In genomic region chr15:85489751-85490150, GRCm38 (mm10) we compare ENCODE assay signal across 35 mouse cellular contexts. TPM values are rescaled to one million over a fixed set of nuclear protein-coding genes. Genes with fewer than 3 reads are reported as not detected.
DNase-seq lines count a peak whose midpoint lies in the region; ATAC-seq and TF ChIP-seq lines count a peak whose summit lies in the region.
"Had no signal": no experiment of that assay in that cellular context is flagged by ENCODE, and none has a peak within 500 bp of the region (broad histone marks: within the 10 kb centered on the region; RNA-seq: fewer than 3 reads in every experiment).

No protein-coding gene starts in this region.

- no peaks in the 10 kb centered on the region for H3K36me3 ChIP-seq in hindbrain, embryonic 10.5 days
- no peaks in the 10 kb centered on the region for H3K36me3 ChIP-seq in hindbrain, embryonic 16.5 days (ENCODE audit: control insufficient read depth, insufficient read depth, low read length)
- no peaks in the 10 kb centered on the region for H3K36me3 ChIP-seq in forebrain, embryonic 13.5 days (ENCODE audit: poor library complexity, severe bottlenecking)
- no peaks in the 10 kb centered on the region for H3K36me3 ChIP-seq in midbrain, embryonic 14.5 days (ENCODE audit: control insufficient read depth, insufficient read depth, low read length)
- H3K36me3 ChIP-seq: embryonic facial prominence, embryonic 13.5 days; G1E; liver, embryonic 12.5 days; neural tube, embryonic 15.5 days had no signal

- H3K27ac ChIP-seq in hindbrain, embryonic 10.5 days = peak overlapping the region; percentile 72
- H3K27ac ChIP-seq in hindbrain, embryonic 16.5 days (ENCODE audit: low read depth, low read length) = no peak overlapping the region
- peak overlapping the region; percentile 88 for H3K27ac ChIP-seq in forebrain, embryonic 13.5 days
- H3K27ac ChIP-seq in midbrain, embryonic 14.5 days (replicated peaks; ENCODE audit: low read depth, low read length) = no peak overlapping the region
- H3K27ac ChIP-seq: embryonic facial prominence, embryonic 13.5 days; hindbrain, embryonic 14.5 days; layer of hippocampus, adult 2 months; left cerebral cortex, adult 2 months; liver, embryonic 12.5 days; neural tube, embryonic 15.5 days; stomach, postnatal 0 days had no signal

- ATAC-seq in hindbrain, embryonic 16.5 days = no peak
- peak; percentile 46 for ATAC-seq in forebrain, embryonic 13.5 days
- ATAC-seq in midbrain, embryonic 14.5 days (ENCODE audit: low FRiP score, low TSS enrichment) = no peak
- ATAC-seq: liver, embryonic 12.5 days; lung, postnatal 0 days had no signal

- H3K4me3 ChIP-seq in hindbrain, embryonic 10.5 days = no peak overlapping the region
- H3K4me3 ChIP-seq in hindbrain, embryonic 16.5 days (ENCODE audit: low read length) = no peak overlapping the region
- H3K4me3 ChIP-seq in forebrain, embryonic 13.5 days = no peak overlapping the region
- H3K4me3 ChIP-seq in midbrain, embryonic 14.5 days (replicated peaks; ENCODE audit: low read depth, low read length) = no peak overlapping the region
- H3K4me3 ChIP-seq: embryonic facial prominence, embryonic 13.5 days; layer of hippocampus, adult 2 months; left cerebral cortex, adult 2 months; liver, embryonic 12.5 days; neural tube, embryonic 15.5 days had no signal

- no peak for DNase-seq in hindbrain, embryonic 10.5 days (ENCODE audit: low spot score)
- peak; percentile 83 for DNase-seq in brain, embryonic 14.5 days (ENCODE audit: low read depth)
- DNase-seq in midbrain, embryonic 14.5 days = peak; percentile 37
- no peak for DNase-seq in T-cell, adult 2 months (ENCODE audit: low spot score)
- DNase-seq in ovary, postnatal 14 days (ENCODE audit: low spot score) = no peak
- DNase-seq: adrenal gland, postnatal 14 days; cerebellum, adult 11-12 months; cerebellum, adult 9-11 months; gastrocnemius, postnatal 14 days; heart, postnatal 36 days; kidney, adult 18-20 months; kidney, postnatal 36 days; lung, adult 18-20 months; lung, postnatal 4 days; right cerebral cortex, postnatal 4 days; thymus, adult 18-20 months; thymus, postnatal 25 days had no signal

- peaks cover 3% of the 10 kb centered on the region; the same call in 1 of the 2 replicates for H3K9me3 ChIP-seq in hindbrain, embryonic 10.5 days
- H3K9me3 ChIP-seq in hindbrain, embryonic 16.5 days (ENCODE audit: control insufficient read depth, low read length) = peaks cover 6% of the 10 kb centered on the region
- H3K9me3 ChIP-seq in forebrain, embryonic 13.5 days (replicated peaks) = no peaks in the 10 kb centered on the region
- 0 out of 2 replicates have a peak, but pooled peaks cover 3% of the 10 kb centered on the region for H3K9me3 ChIP-seq in midbrain, embryonic 14.5 days (ENCODE audit: control insufficient read depth, low read length)
- H3K9me3 ChIP-seq: embryonic facial prominence, embryonic 13.5 days; G1E; liver, embryonic 12.5 days; megakaryocyte, embryonic 14.5 days; neural tube, embryonic 15.5 days had no signal

- 79% methylated on average over 7 of the region's 7 CpGs for WGBS in hindbrain, embryonic 10.5 days
- 45% methylated on average over 7 of the region's 7 CpGs for WGBS in hindbrain, embryonic 16.5 days
- WGBS in forebrain, embryonic 13.5 days = 35% methylated on average over 7 of the region's 7 CpGs
- 42% methylated on average over 7 of the region's 7 CpGs for WGBS in midbrain, embryonic 14.5 days

- H3K4me2 ChIP-seq in hindbrain, embryonic 16.5 days (ENCODE audit: low read length) = no peak overlapping the region
- peak overlapping the region; percentile 21 for H3K4me2 ChIP-seq in forebrain, embryonic 13.5 days
- no peak overlapping the region for H3K4me2 ChIP-seq in midbrain, embryonic 14.5 days (ENCODE audit: low read length)
- H3K4me2 ChIP-seq: embryonic facial prominence, embryonic 13.5 days; heart, embryonic 11.5 days; hindbrain, embryonic 14.5 days; liver, embryonic 12.5 days; neural tube, embryonic 15.5 days had no signal

- H3K9ac ChIP-seq in hindbrain, embryonic 16.5 days (ENCODE audit: low read depth, low read length) = no peak overlapping the region
- H3K9ac ChIP-seq in forebrain, embryonic 13.5 days = no peak overlapping the region; the same call in 1 of the 2 replicates
- H3K9ac ChIP-seq in midbrain, embryonic 14.5 days (replicated peaks; ENCODE audit: low read length) = no peak overlapping the region
- H3K9ac ChIP-seq: embryonic facial prominence, embryonic 13.5 days; hindbrain, embryonic 14.5 days; liver, embryonic 12.5 days; neural tube, embryonic 15.5 days had no signal

- no peak for TF ChIP-seq POLR2A in brain, embryonic 14.5 days (IDR thresholded peaks at IDR 0.05; ENCODE audit: borderline replicate concordance, extremely low read depth, insufficient read depth, insufficient read length, poor library complexity, severe bottlenecking)

- peaks cover 36% of the 10 kb centered on the region for H3K4me1 ChIP-seq in hindbrain, embryonic 10.5 days (replicated peaks)
- peaks cover 10% of the 10 kb centered on the region for H3K4me1 ChIP-seq in hindbrain, embryonic 16.5 days (ENCODE audit: control insufficient read depth, insufficient read depth, low read depth, low read length)
- peaks cover 52% of the 10 kb centered on the region for H3K4me1 ChIP-seq in forebrain, embryonic 13.5 days
- H3K4me1 ChIP-seq in midbrain, embryonic 14.5 days (ENCODE audit: control insufficient read depth, insufficient read depth, low read length) = peaks cover 17% of the 10 kb centered on the region
- H3K4me1 ChIP-seq: liver, embryonic 12.5 days; megakaryocyte, embryonic 14.5 days had no signal

- TF ChIP-seq CTCF in brain, embryonic 14.5 days (IDR thresholded peaks at IDR 0.05; ENCODE audit: borderline replicate concordance, extremely low read depth, insufficient read depth, insufficient read length) = no peak

- peaks cover 56% of the 10 kb centered on the region for H3K27me3 ChIP-seq in hindbrain, embryonic 10.5 days (ENCODE audit: insufficient read depth, poor library complexity, severe bottlenecking)
- no peaks in the 10 kb centered on the region for H3K27me3 ChIP-seq in hindbrain, embryonic 16.5 days (replicated peaks; ENCODE audit: control insufficient read depth, insufficient read depth, low read length)
- H3K27me3 ChIP-seq in forebrain, embryonic 13.5 days = no peaks in the 10 kb centered on the region
- H3K27me3 ChIP-seq in midbrain, embryonic 14.5 days (ENCODE audit: control insufficient read depth, insufficient read depth, low read length) = no peaks in the 10 kb centered on the region
- H3K27me3 ChIP-seq: neural tube, embryonic 15.5 days had no signal

RNA-seq across cellular contexts. Expression of gene 7530416G11Rik, which starts 13.3 kb away (rescaled TPM):
- not detected in 2 replicates for polyA plus RNA-seq in hindbrain, embryonic 10.5 days (2016; fragmentation: Nextera tagmentation; extraction: Ambion mirVana)
- polyA plus RNA-seq in hindbrain, embryonic 16.5 days (2015; fragmentation: Nextera tagmentation; extraction: Ambion mirVana) = not detected in 2 replicates
- polyA plus RNA-seq in brain, embryonic 14.5 days (2012; rRNA removed) = 0.05 TPM in 1 of 2 replicates, not detected in the other
- not detected in 2 replicates for polyA plus RNA-seq in forebrain, embryonic 13.5 days (2015; fragmentation: Nextera tagmentation; extraction: Ambion mirVana)
- polyA plus RNA-seq in midbrain, embryonic 14.5 days (2014; fragmentation: Nextera tagmentation; extraction: Ambion mirVana) = not detected in 2 replicates
- polyA plus RNA-seq: embryonic facial prominence, embryonic 13.5 days; G1E; heart, embryonic 11.5 days; heart, embryonic 16.5 days; hindbrain, embryonic 14.5 days; intestine, embryonic 14.5 days; kidney, embryonic 16.5 days; limb, embryonic 14.5 days; liver, embryonic 12.5 days; lung, postnatal 0 days; neural tube, embryonic 15.5 days; spleen, adult 2 months; stomach, postnatal 0 days had no signal

Comparison
In these comparisons a context has a peak if more than half of its experiments do, and no peak if none do; other contexts are left out.
1. H3K27ac ChIP-seq: peak in hindbrain, embryonic 10.5 days (single experiment) and forebrain, embryonic 13.5 days (single experiment); none in hindbrain, embryonic 16.5 days (single experiment) and midbrain, embryonic 14.5 days (single experiment).
2. DNase-seq: peak in brain, embryonic 14.5 days (single experiment) and midbrain, embryonic 14.5 days (single experiment); none in hindbrain, embryonic 10.5 days (single experiment), T-cell, adult 2 months (single experiment) and ovary, postnatal 14 days (single experiment).